Mouse (Mus musculus) G1E (cell line): ENCODE data around the gene Bbs12. TPM values are rescaled to one million over a fixed set of nuclear protein-coding genes. Genes with fewer than 3 reads are reported as not detected.

Source experiments
- ATAC-seq: 2 replicates; pipeline ENCODE4 v1.8.0; 2016; ENCODE audit warnings: mild to moderate bottlenecking; ENCODE audit not compliant: insufficient number of reproducible peaks, poor library complexity, low FRiP score, severe bottlenecking; ENCODE audit errors: extremely low read depth
- DNase-seq: peaks from one replicate; pipeline ENCODE4 v3.0.0; 2012; ENCODE audit warnings: low spot score
- H3K27me3 ChIP-seq: 2 replicates; pipeline ENCODE4 v1.6.1; 2012; ENCODE audit warnings: mild to moderate bottlenecking, low read length, inconsistent platforms; ENCODE audit not compliant: insufficient read depth
- H3K36me3 ChIP-seq: replicated peaks from 2 replicates; pipeline ENCODE3; 2012; ENCODE audit warnings: mild to moderate bottlenecking, inconsistent platforms
- H3K4me1 ChIP-seq: 2 replicates; pipeline ENCODE4 v1.6.1; 2012; ENCODE audit warnings: low read depth, low read length, inconsistent platforms, mixed read lengths; ENCODE audit not compliant: insufficient read depth
- H3K4me3 ChIP-seq: 2 replicates; pipeline ENCODE4 v1.5.1; 2012; ENCODE audit warnings: low read depth, mild to moderate bottlenecking, inconsistent platforms, low read length, moderate library complexity, mixed read lengths
- H3K9me3 ChIP-seq: replicated peaks from 2 replicates; pipeline ENCODE4 v1.6.1; 2012; ENCODE audit warnings: inconsistent platforms
- CTCF ChIP-seq: IDR thresholded peaks from 2 replicates; pipeline ENCODE4 v1.5.1; 2012; ENCODE audit warnings: low read depth, low read length, inconsistent platforms, mixed read lengths
- GATA1 ChIP-seq: IDR thresholded peaks from 2 replicates; pipeline ENCODE4 v1.6.1; 2012; ENCODE audit warnings: borderline replicate concordance, low read length, inconsistent platforms, mixed read lengths
- GATA2 ChIP-seq: IDR thresholded peaks from 2 replicates; pipeline ENCODE4 v1.6.1; 2012; ENCODE audit warnings: low read depth, low read length, inconsistent platforms, borderline replicate concordance
- POLR2AphosphoS5 ChIP-seq: IDR thresholded peaks from 2 replicates; pipeline ENCODE4 v1.6.1; 2012; ENCODE audit warnings: low read depth, low read length, inconsistent platforms; ENCODE audit not compliant: insufficient replicate concordance
- TAL1 ChIP-seq: conservative IDR thresholded peaks from 2 replicates; pipeline ENCODE4 v1.6.1; 2012; ENCODE audit warnings: low read depth, low read length, inconsistent platforms, mixed read lengths
- polyA plus RNA-seq: library from polyadenylated mRNA; stranded (reverse); fragments of >175 nt; gene quantifications from 2 replicates; pipeline ENCODE4 v1.2.3, GENCODE M21; 2012
- total RNA-seq, 2 experiments: library from RNA; stranded (forward) in 1 of 2; stranded (reverse) in 1 of 2; fragments of 200-1000 nt in 1 of 2; fragments of >200 nt in 1 of 2; fragmentation: Nextera tagmentation in 1 of 2; gene quantifications; 2 replicates each; pipeline ENCODE4 v1.2.3; 2014 to 2017

The Bbs12 gene
- total and polyA plus RNA-seq, 3 experiments: 0.52 to 31.6 (median 27.3) TPM

DNA sequence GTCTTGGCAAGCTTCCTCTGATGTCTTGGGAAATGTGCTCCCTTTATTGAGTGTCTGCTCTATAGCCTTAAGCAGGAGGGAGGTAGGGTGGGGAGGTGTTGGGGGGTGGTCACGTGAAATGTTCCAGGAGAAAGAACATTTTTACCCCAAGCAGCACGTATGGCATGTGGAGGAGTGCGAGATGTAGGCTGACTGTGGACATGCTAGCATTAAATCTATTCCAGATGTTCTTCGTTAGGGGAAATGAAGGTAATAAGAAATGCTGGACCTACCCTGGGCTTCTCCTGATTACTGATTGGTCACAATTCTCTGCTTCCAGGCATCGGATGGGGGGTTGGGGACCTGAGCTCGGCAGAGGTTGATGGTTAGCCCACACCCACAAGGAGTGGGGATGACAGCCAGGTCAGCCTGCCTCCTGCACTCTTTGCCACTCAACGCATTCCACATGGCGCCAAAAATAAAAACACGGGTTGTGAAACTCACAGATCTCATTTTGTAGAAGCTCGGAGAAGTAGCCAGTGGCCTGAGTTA is 41.7 kb downstream of the Bbs12 start:
- no peak overlapping the region for H3K4me3 ChIP-seq
- no peak for ATAC-seq
- no peaks in the 10 kb centered on the region for H3K9me3 ChIP-seq
- H3K27me3 ChIP-seq: peaks cover 8% of the 10 kb centered on the region
- peaks cover 30% of the 10 kb centered on the region for H3K4me1 ChIP-seq
- no peaks in the 10 kb centered on the region for H3K36me3 ChIP-seq
- no peak for DNase-seq
- TF ChIP-seq GATA1 (no peak), CTCF (no peak), TAL1 (no peak), POLR2AphosphoS5 (no peak), GATA2 (no peak)

DNA sequence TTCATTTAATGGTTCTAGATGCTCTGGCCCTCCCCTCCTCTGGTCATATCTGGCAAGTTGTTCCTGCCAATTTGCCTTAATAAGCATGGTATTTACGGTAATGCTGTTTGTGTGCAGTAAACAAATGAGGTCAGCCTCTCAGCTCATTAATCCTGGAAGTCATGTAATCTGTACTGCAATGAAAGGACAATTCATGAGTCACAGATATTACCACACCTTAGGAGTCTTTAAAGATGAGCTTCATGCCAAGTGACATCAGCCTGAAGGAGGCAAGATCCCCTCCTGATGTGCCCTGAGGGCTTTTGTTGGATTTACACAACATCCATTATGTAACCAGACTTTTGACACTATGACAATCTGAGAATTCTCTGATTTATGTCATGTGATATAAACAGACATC is 42.4 kb downstream of the Bbs12 start:
- Histone ChIP-seq H3K36me3 (no peaks in the 10 kb centered on the region), H3K4me3 (no peak overlapping the region), H3K27me3 (peaks cover 15% of the 10 kb centered on the region), H3K9me3 (no peaks in the 10 kb centered on the region), H3K4me1 (peaks cover 23% of the 10 kb centered on the region)
- TF ChIP-seq CTCF: no peak
- no peak for TF ChIP-seq TAL1
- no peak for TF ChIP-seq GATA1
- TF ChIP-seq POLR2AphosphoS5: no peak
- TF ChIP-seq GATA2: no peak
- no peak for DNase-seq
- ATAC-seq: no peak

DNA sequence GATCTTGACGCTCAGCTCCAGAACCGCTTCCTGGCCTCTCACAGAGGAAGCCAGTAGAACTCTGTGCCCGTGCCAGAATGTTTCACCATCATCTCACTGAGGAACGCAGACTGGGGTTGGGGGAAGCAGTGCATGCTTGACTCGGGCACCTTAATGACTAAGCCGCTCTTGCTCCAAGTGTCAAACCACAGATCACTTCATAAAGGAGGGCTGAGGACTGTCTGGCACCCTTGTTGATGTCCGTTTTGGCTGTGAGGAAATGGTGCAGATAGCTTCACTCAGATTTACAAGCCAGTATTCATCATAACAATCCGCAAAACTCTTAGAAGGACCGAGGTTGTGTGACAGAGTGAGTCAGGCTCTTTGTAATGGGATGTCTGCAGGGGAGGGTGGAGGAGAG is 48.4 kb downstream of the Bbs12 start:
- TF ChIP-seq GATA2 (no peak), GATA1 (no peak), CTCF (no peak), TAL1 (no peak), POLR2AphosphoS5 (no peak)
- H3K36me3 ChIP-seq: no peaks in the 10 kb centered on the region
- ATAC-seq (no peak), DNase-seq (no peak)
- no peak overlapping the region for H3K4me3 ChIP-seq
- no peaks in the 10 kb centered on the region for H3K9me3 ChIP-seq
- H3K27me3 ChIP-seq: peaks cover 23% of the 10 kb centered on the region
- peaks cover 9% of the 10 kb centered on the region; the same call in 1 of the 2 replicates for H3K4me1 ChIP-seq

DNA sequence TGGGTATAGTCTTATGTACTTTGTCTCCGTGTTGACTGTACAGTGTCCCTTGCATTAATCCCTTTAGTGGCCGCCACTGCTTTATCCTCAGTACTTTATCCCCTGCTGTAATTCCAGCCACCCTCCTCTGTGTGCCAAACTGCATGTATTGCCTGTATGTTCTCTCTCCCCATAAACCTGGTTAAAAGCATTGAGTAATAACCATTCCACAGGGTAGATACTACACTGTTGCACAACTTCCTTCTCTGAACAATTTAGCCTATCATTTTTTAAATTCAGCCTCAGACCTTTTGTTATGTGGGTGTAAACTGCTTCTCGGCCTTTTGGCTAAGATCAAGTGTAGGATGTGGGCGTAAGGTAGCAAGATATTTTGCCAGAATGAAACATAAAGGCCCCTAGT is 52.8 kb downstream of the Bbs12 start:
- peaks cover 5% of the 10 kb centered on the region for H3K27me3 ChIP-seq
- DNase-seq (no peak), ATAC-seq (no peak)
- H3K4me3 ChIP-seq: no peak overlapping the region
- no peaks in the 10 kb centered on the region for H3K9me3 ChIP-seq
- H3K36me3 ChIP-seq: no peaks in the 10 kb centered on the region
- peaks cover 14% of the 10 kb centered on the region for H3K4me1 ChIP-seq
- no peak for TF ChIP-seq CTCF
- no peak for TF ChIP-seq POLR2AphosphoS5
- TF ChIP-seq GATA2: no peak
- TF ChIP-seq GATA1: no peak
- TF ChIP-seq TAL1: no peak

DNA sequence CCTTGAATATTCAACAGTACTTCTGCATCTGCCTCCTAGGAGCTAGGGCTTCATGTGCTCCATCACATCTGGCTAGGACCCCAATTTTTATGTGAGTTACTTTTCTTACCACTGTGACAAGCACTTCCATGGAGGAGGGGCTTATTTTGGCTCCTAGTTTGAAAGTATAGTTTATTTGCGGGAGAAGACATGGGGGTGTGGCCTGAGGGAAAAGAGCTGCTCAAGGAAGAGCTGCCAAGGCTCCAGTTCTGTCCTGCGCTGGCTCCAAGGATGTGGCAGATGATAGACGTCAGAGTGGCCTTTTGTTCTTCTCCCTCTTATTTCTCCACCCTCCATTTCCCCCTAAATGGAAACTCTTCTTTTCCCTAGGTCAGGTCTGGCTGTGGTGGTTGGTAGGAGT is 53.6 kb downstream of the Bbs12 start:
- no peak overlapping the region for H3K4me3 ChIP-seq
- TF ChIP-seq GATA1: no peak
- no peak for TF ChIP-seq GATA2
- TF ChIP-seq CTCF: no peak
- TF ChIP-seq POLR2AphosphoS5: no peak
- TF ChIP-seq TAL1: no peak
- ATAC-seq (no peak), DNase-seq (no peak)
- no peaks in the 10 kb centered on the region for H3K36me3 ChIP-seq
- H3K27me3 ChIP-seq: no peaks in the 10 kb centered on the region; the same call in 1 of the 2 replicates
- no peaks in the 10 kb centered on the region for H3K9me3 ChIP-seq
- peaks cover 14% of the 10 kb centered on the region for H3K4me1 ChIP-seq

DNA sequence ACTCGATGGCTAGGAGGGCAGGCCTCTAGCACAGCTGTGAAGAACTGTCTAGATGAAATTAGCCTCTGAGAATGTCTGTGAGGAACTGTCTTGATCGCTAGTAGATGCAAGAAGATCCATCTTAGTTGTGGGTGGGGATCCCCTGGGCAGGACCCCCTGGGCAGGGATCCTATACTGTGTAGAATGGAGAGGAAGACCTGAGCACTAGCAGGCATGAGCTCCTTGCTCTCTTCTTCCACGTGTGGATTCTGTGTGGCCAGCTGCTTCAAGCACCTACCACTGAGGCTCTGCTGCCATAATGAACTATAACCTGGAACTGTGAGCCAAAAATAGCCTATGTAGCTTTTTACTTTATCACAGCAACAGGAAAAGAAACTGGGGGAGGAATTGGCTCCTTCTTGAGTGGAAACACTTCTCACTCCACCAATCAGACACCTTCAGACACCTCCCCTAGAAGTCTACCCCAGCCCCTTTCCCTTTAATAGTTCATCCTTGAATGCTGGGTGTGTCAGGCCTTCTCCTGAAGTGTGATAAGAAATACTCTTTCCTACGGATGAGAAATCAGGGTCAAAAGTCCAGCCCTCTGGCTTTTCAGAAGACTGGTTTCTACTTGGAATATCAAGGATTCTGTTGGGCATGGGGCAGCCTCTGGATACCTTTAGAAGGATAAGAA is 54.2 kb downstream of the Bbs12 start:
- Histone ChIP-seq H3K27me3 (no peaks in the 10 kb centered on the region; the same call in 1 of the 2 replicates), H3K36me3 (no peaks in the 10 kb centered on the region), H3K4me1 (peaks cover 14% of the 10 kb centered on the region), H3K4me3 (no peak overlapping the region), H3K9me3 (no peaks in the 10 kb centered on the region)
- DNase-seq: no peak
- no peak for ATAC-seq
- TF ChIP-seq GATA1 (no peak), CTCF (no peak), TAL1 (no peak), POLR2AphosphoS5 (no peak), GATA2 (no peak)
